Mouse (Mus musculus) limb, embryonic 12.5 days (tissue): ENCODE results near the gene Itpr2. TPM values are rescaled to one million over a fixed set of nuclear protein-coding genes. Genes with fewer than 3 reads are reported as not detected.

Experiments
- ATAC-seq: fragments of 200-750 bp; cut with Nextera tagmentation; 2 replicates; pipeline ENCODE4 v1.8.0; 2017; ENCODE audit warnings: low read depth, moderate TSS enrichment; ENCODE audit not compliant: insufficient number of reproducible peaks, insufficient read depth, low FRiP score, low TSS enrichment
- H3K27ac ChIP-seq: fragments of 300-500 bp; sonication (generic); 2 replicates; pipeline ENCODE4 v1.5.1; 2016; ENCODE audit warnings: mild to moderate bottlenecking, moderate library complexity
- H3K27me3 ChIP-seq: fragments of 300-500 bp; sonication (generic); 2 replicates; pipeline ENCODE4 v1.6.1; 2016; ENCODE audit warnings: mild to moderate bottlenecking, moderate library complexity
- H3K36me3 ChIP-seq: fragments of 300-500 bp; sonication (generic); 2 replicates; pipeline ENCODE4 v1.6.1; 2016; ENCODE audit warnings: mild to moderate bottlenecking, moderate library complexity
- H3K4me1 ChIP-seq: fragments of 300-500 bp; sonication (generic); replicated peaks from 2 replicates; pipeline ENCODE4 v1.6.1; 2016
- H3K4me2 ChIP-seq: fragments of 300-500 bp; sonication (generic); 2 replicates; pipeline ENCODE4 v1.6.1; 2016; ENCODE audit warnings: mild to moderate bottlenecking, moderate library complexity
- H3K4me3 ChIP-seq: fragments of 300-500 bp; sonication (generic); replicated peaks from 2 replicates; pipeline ENCODE4 v1.5.1; 2016; ENCODE audit warnings: mild to moderate bottlenecking
- H3K9ac ChIP-seq: fragments of 300-500 bp; sonication (generic); replicated peaks from 2 replicates; pipeline ENCODE4 v1.6.1; 2016; ENCODE audit warnings: mild to moderate bottlenecking, moderate library complexity
- H3K9me3 ChIP-seq: fragments of 300-500 bp; sonication (generic); 2 replicates; pipeline ENCODE4 v1.6.1; 2016; ENCODE audit warnings: mild to moderate bottlenecking, moderate library complexity
- WGBS: fragments of 180-500 bp; shearing (Covaris S2); methylation state at CpG from one replicate; pipeline ENCODE4 v1.1.7; 2016; 5-methylcytosine and 5-hydroxymethylcytosine counted together
- polyA plus RNA-seq: library from polyadenylated mRNA; unstranded; fragments of >200 nt; fragmentation: Nextera tagmentation; extraction: Ambion mirVana; gene quantifications from 2 replicates; pipeline ENCODE4 v1.2.1, GENCODE M21; 2016

Itpr2 gene
- polyA plus RNA-seq, 1 experiment from 2014 or later = 7.0 TPM

- peak overlapping the region; percentile 4 for H3K27ac ChIP-seq
- H3K4me1 ChIP-seq = peaks cover 35% of the 10 kb centered on the region
- WGBS = 64% methylated on average over 21 of the region's 21 CpGs
- no peaks in the 10 kb centered on the region for H3K36me3 ChIP-seq
- no peaks in the 10 kb centered on the region for H3K27me3 ChIP-seq
- ATAC-seq = no peak
- H3K9ac ChIP-seq = no peak overlapping the region
- H3K9me3 ChIP-seq = no peaks in the 10 kb centered on the region
- H3K4me3 ChIP-seq = no peak overlapping the region
- no peak overlapping the region for H3K4me2 ChIP-seq
These were observed 390.9 kb downstream of the Itpr2 start for GRCm38 (mm10) chr6:146110832-146111741.

DNA sequence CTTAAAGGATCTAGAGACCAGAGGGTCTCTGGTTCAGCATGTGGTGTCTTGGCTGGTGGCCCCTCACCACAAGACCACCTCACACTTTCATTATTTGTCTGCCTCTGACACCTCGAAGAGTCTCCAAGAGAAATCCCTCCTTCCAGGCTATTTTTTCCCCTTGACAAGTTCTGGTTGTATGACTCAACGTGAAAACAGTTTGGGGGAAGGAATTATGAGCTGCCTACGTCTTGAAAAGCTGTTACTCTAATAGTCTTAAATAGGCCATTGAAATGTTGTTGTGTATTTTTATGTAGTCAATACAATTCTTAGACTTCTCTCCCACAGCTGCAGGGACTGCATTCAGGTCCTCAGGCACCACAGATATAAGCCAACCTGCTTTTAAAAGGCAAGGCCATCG is 391.6 kb downstream of the Itpr2 start:
- no peak for ATAC-seq
- no peak overlapping the region for H3K4me3 ChIP-seq
- no peaks in the 10 kb centered on the region for H3K36me3 ChIP-seq
- no peak overlapping the region for H3K4me2 ChIP-seq
- no peak overlapping the region for H3K9ac ChIP-seq
- H3K9me3 ChIP-seq = peaks cover 5% of the 10 kb centered on the region; the same call in 1 of the 2 replicates
- H3K27me3 ChIP-seq = no peaks in the 10 kb centered on the region
- peaks cover 35% of the 10 kb centered on the region for H3K4me1 ChIP-seq
- WGBS = 53% methylated on average over 4 of the region's 4 CpGs
- H3K27ac ChIP-seq = peak overlapping the region; percentile 41

- H3K4me1 ChIP-seq = peaks cover 32% of the 10 kb centered on the region
- no peak overlapping the region for H3K4me3 ChIP-seq
- no peak overlapping the region for H3K27ac ChIP-seq
- WGBS = 76% methylated on average over 7 of the region's 7 CpGs
- no peaks in the 10 kb centered on the region for H3K27me3 ChIP-seq
- H3K9ac ChIP-seq = no peak overlapping the region
- H3K36me3 ChIP-seq = no peaks in the 10 kb centered on the region
- H3K4me2 ChIP-seq = no peak overlapping the region
- H3K9me3 ChIP-seq = peaks cover 5% of the 10 kb centered on the region; the same call in 1 of the 2 replicates
- ATAC-seq = 0 out of 2 replicates have a peak, but pooled peaks have one; percentile 37
These were observed 393.3 kb downstream of the Itpr2 start for GRCm38 (mm10) chr6:146108695-146109094.

DNA sequence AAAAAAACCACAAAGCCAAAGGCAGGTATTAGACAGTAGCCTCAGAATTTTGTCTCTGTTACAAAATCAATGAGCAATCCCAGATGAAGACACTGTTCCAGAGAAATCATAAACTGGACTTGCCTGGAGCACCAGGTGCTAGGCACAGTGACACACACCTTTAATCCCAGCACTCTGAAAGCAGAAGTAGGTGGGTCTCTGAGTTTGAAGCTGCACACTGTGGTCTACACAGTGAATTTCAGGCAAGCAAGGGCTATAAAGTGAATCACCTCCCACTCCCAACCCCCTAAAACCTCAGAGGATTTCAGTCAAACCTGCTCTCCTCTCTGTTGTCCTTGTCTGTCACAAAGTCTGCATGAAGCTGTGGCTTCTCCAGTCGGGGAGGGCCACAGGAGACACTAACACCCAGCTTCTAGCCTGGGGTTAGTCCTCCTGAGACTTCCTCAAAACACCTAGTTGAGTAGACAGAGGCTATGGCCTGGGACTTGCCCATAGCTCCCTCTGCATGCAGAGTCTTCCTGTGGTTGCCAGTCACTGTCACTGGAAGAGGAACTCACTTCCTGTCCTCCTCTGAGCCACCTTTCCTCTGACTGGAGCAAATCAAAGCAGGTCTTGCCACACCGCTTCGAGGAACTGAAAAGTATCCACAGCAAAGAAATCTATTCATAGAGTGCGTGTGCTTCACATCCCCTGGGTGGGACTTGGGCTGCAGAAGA is 394.7 kb downstream of the Itpr2 start:
- no peaks in the 10 kb centered on the region for H3K27me3 ChIP-seq
- H3K27ac ChIP-seq = no peak overlapping the region
- peaks cover 5% of the 10 kb centered on the region; the same call in 1 of the 2 replicates for H3K9me3 ChIP-seq
- no peak overlapping the region for H3K9ac ChIP-seq
- no peaks in the 10 kb centered on the region for H3K36me3 ChIP-seq
- ATAC-seq = no peak
- H3K4me1 ChIP-seq = peaks cover 30% of the 10 kb centered on the region
- WGBS = 76% methylated on average over 4 of the region's 4 CpGs
- no peak overlapping the region for H3K4me2 ChIP-seq
- H3K4me3 ChIP-seq = no peak overlapping the region

GRCm38 (mm10) chr6:146083056-146083961 is 418.7 kb downstream of the Itpr2 start:
- Histone ChIP-seq H3K4me3 (no peak overlapping the region), H3K27ac (no peak overlapping the region), H3K4me1 (peaks cover 13% of the 10 kb centered on the region; the same call in 1 of the 2 replicates), H3K27me3 (no peaks in the 10 kb centered on the region), H3K36me3 (no peaks in the 10 kb centered on the region), H3K9me3 (0 out of 2 replicates have a peak, but pooled peaks cover 1% of the 10 kb centered on the region), H3K4me2 (no peak overlapping the region), H3K9ac (no peak overlapping the region)
- WGBS = 63% methylated on average over 15 of the region's 15 CpGs
- ATAC-seq = 0 out of 2 replicates have a peak, but pooled peaks have one; percentile 37

- 91% methylated on average over 9 of the region's 9 CpGs for WGBS
- H3K9me3 ChIP-seq = no peaks in the 10 kb centered on the region
- peaks cover 13% of the 10 kb centered on the region; the same call in 1 of the 2 replicates for H3K4me1 ChIP-seq
- H3K9ac ChIP-seq = no peak overlapping the region
- H3K27me3 ChIP-seq = no peaks in the 10 kb centered on the region
- H3K27ac ChIP-seq = no peak overlapping the region
- no peak overlapping the region for H3K4me2 ChIP-seq
- H3K36me3 ChIP-seq = no peaks in the 10 kb centered on the region
- ATAC-seq = no peak
- H3K4me3 ChIP-seq = no peak overlapping the region
These were observed 419.5 kb downstream of the Itpr2 start for GRCm38 (mm10) chr6:146082476-146082875.

GRCm38 (mm10) chr6:146081578-146081977 is 420.4 kb downstream of the Itpr2 start:
- Histone ChIP-seq H3K4me3 (no peak overlapping the region), H3K4me1 (peaks cover 13% of the 10 kb centered on the region; the same call in 1 of the 2 replicates), H3K27ac (no peak overlapping the region), H3K36me3 (no peaks in the 10 kb centered on the region), H3K9ac (no peak overlapping the region), H3K4me2 (no peak overlapping the region), H3K27me3 (no peaks in the 10 kb centered on the region), H3K9me3 (no peaks in the 10 kb centered on the region)
- 91% methylated on average over 8 of the region's 8 CpGs for WGBS
- no peak for ATAC-seq

DNA sequence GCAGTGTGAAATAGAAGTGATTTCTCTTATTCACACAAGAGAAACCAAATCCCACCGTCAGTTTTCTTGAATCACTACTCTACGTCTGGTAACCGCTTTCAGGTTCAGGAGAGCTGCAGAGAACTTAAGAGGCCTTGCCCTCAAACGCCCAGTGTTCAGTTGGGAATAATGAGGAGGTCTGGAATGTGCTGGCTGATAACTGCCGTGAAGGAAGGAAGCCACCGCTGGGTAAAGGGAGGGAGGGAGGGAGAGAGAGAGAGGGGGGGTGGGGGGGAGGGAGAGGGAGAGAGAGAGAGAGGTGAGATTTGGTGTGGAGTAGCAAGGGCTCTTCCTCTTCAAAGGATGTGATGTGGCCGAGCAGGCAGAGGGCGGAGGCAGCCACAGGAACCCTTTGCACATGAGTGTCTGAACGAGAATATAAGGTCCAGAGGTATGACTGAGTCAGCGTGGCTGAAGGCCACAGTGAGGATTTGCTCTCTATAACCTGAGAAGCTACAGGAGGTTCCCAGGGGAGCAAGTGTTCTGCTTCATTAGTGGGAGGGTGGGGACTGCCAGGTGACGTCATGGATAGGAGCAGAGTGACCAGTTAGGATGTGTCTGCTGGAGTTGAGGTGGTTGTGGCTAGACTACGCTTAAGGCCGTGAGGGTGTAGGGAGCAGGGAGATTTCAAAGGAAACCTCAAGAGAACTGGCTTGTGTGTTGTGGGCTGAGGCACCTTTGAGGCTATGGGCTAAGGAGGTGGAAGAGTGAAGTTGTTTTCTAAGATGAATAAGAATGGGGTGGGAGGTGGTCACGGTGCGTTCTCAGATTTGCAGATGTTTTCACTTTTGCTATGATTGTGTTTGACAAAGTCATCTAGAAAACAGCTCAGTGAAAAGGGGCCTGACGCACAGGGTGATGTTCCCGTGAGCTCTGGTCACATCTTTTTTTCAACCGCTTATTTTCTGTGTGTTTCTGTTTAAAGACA is 421.2 kb downstream of the Itpr2 start:
- Histone ChIP-seq H3K4me3 (no peak overlapping the region), H3K9me3 (peaks cover 5% of the 10 kb centered on the region; the same call in 1 of the 2 replicates), H3K4me1 (peaks cover 13% of the 10 kb centered on the region; the same call in 1 of the 2 replicates), H3K27me3 (no peaks in the 10 kb centered on the region), H3K27ac (no peak overlapping the region), H3K36me3 (no peaks in the 10 kb centered on the region), H3K9ac (no peak overlapping the region), H3K4me2 (no peak overlapping the region)
- no peak for ATAC-seq
- WGBS = 59% methylated on average over 18 of the region's 18 CpGs

- Histone ChIP-seq H3K4me3 (no peak overlapping the region), H3K4me1 (peaks cover 13% of the 10 kb centered on the region; the same call in 1 of the 2 replicates), H3K36me3 (no peaks in the 10 kb centered on the region), H3K27me3 (no peaks in the 10 kb centered on the region), H3K9ac (no peak overlapping the region), H3K27ac (no peak overlapping the region), H3K4me2 (no peak overlapping the region), H3K9me3 (peaks cover 8% of the 10 kb centered on the region; the same call in 1 of the 2 replicates)
- 55% methylated on average over 3 of the region's 3 CpGs for WGBS
- ATAC-seq = no peak
These were observed 422.1 kb downstream of the Itpr2 start for GRCm38 (mm10) chr6:146079734-146080443.
